Mouse (Mus musculus): ENCODE measurements around the gene Gpr89.

DNA sequence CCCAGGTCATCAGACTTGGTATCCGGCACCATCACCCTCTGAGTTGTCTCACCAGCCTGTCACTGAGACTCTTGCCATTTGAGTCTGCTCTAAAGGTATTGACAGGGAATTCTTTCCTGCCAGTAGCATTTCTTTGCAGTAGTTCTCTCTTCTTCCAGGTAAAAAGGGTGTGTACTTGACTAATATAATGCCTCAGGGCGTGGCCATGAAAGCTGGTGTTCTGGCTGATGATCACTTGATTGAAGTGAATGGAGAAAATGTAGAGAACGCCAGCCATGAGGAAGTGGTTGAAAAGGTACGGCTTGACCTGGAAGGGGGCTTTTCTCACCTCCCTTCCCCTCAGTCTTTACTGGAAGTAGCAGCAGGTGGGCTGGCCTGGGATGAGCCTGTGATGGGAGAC lies 50.8 kb downstream of the Gpr89 start:
- TF ChIP-seq CTCF (IDR thresholded peaks at IDR 0.05; ENCODE audit: extremely low read depth, insufficient read length, insufficient replicate concordance, low read depth, low read length), result no peak
- no peak for TF ChIP-seq POLR2A (IDR thresholded peaks at IDR 0.05; ENCODE audit: low read depth, low read length)
